Mouse (Mus musculus): Measurements from ENCODE around the gene Sema3d.

Sema3d gene

GRCm38 (mm10) chr5:12499037-12499436, 115.9 kb downstream of the Sema3d start:
- DNase-seq (ENCODE audit: low read depth, low spot score) = no peak

- DNase-seq (ENCODE audit: low read depth, low spot score) = no peak
Measured at GRCm38 (mm10) chr5:12499791-12500504, 116.8 kb downstream of the Sema3d start.

- DNase-seq (ENCODE audit: low read depth, low spot score) = no peak
Measured at GRCm38 (mm10) chr5:12512471-12512870, 129.3 kb downstream of the Sema3d start.

- DNase-seq (ENCODE audit: low read depth, low spot score) = no peak
Measured at GRCm38 (mm10) chr5:12515283-12515682, 132.1 kb downstream of the Sema3d start.

GRCm38 (mm10) chr5:12525235-12525767, 142.1 kb downstream of the Sema3d start:
- no peak for DNase-seq (ENCODE audit: low read depth, low spot score)

- DNase-seq (ENCODE audit: low read depth, low spot score) = no peak
Measured at GRCm38 (mm10) chr5:12528596-12528995, 145.4 kb downstream of the Sema3d start.

GRCm38 (mm10) chr5:12529771-12530170, 146.6 kb downstream of the Sema3d start:
- no peak for DNase-seq (ENCODE audit: low read depth, low spot score)

GRCm38 (mm10) chr5:12541268-12541667, 158.1 kb downstream of the Sema3d start:
- no peak for DNase-seq (ENCODE audit: low read depth, low spot score)

GRCm38 (mm10) chr5:12549046-12549669, 166.0 kb downstream of the Sema3d start:
- DNase-seq (ENCODE audit: low read depth, low spot score) = no peak

- DNase-seq (ENCODE audit: low read depth, low spot score) = no peak
Measured at GRCm38 (mm10) chr5:12555401-12555800, 172.2 kb downstream of the Sema3d start.

- no peak for DNase-seq (ENCODE audit: low read depth, low spot score)
Measured at GRCm38 (mm10) chr5:12557889-12558288, 174.7 kb downstream of the Sema3d start.

- DNase-seq (ENCODE audit: low read depth, low spot score) = no peak
Measured at GRCm38 (mm10) chr5:12561740-12562139, 178.6 kb downstream of the Sema3d start.

GRCm38 (mm10) chr5:12562204-12562603, 179.0 kb downstream of the Sema3d start:
- peak; percentile 52 for DNase-seq (ENCODE audit: low read depth, low spot score)

GRCm38 (mm10) chr5:12563132-12563531, 179.9 kb downstream of the Sema3d start:
- DNase-seq (ENCODE audit: low read depth, low spot score) = no peak

GRCm38 (mm10) chr5:12564602-12565220, 181.5 kb downstream of the Sema3d start:
- DNase-seq (ENCODE audit: low read depth, low spot score) = no peak

- no peak for DNase-seq (ENCODE audit: low read depth, low spot score)
Measured at GRCm38 (mm10) chr5:12566568-12566967, 183.4 kb downstream of the Sema3d start.

GRCm38 (mm10) chr5:12574551-12574950, 191.4 kb downstream of the Sema3d start:
- DNase-seq (ENCODE audit: low read depth, low spot score) = no peak

- no peak for DNase-seq (ENCODE audit: low read depth, low spot score)
Measured at GRCm38 (mm10) chr5:12575262-12575661, 192.1 kb downstream of the Sema3d start.

GRCm38 (mm10) chr5:12579752-12580151, 196.6 kb downstream of the Sema3d start:
- no peak for DNase-seq (ENCODE audit: low read depth, low spot score)

- no peak for DNase-seq (ENCODE audit: low read depth, low spot score)
Measured at GRCm38 (mm10) chr5:12582540-12582939, 199.4 kb downstream of the Sema3d start.

- DNase-seq (ENCODE audit: low read depth, low spot score) = no peak
Measured at GRCm38 (mm10) chr5:12583293-12583834, 200.2 kb downstream of the Sema3d start.

- DNase-seq (ENCODE audit: low read depth, low spot score) = no peak
Measured at GRCm38 (mm10) chr5:12584886-12585285, 201.7 kb downstream of the Sema3d start.
